Mouse (Mus musculus): Measurements from ENCODE around the gene Wwc2. TPM values are rescaled to one million over a fixed set of nuclear protein-coding genes. Genes with fewer than 3 reads are reported as not detected.

The Wwc2 gene
- polyA plus RNA-seq, 1 experiment: 7.7 TPM

DNA sequence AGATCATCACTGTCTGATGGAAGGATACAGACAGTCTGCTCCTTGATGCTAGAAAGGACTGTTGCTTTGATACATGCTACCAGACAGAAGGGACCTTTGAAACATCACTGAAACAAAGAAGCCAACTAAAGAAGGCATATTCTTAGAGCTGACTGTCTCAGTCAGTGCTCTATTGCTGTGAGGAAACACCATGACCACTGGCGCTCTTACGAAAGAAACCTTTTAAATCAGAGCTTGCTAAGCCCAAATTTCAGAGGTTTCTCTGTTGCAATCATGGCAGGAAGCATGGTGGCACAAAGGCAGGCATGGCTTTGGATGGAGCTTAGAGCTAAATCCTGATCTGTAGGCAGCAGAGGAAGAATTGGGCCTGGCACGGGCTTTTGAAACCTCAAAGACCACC is 98.3 kb downstream of the Wwc2 start:
- H3K4me3 ChIP-seq: no peak overlapping the region
- peaks cover 4% of the 10 kb centered on the region for H3K79me2 ChIP-seq (ENCODE audit: control insufficient read depth, insufficient read depth)
- H3K27me3 ChIP-seq (ENCODE audit: control insufficient read depth, insufficient read depth, insufficient read length): no peaks in the 10 kb centered on the region
- no peak for TF ChIP-seq TCF12 (IDR thresholded peaks at IDR 0.05; ENCODE audit: insufficient read depth, poor library complexity, severe bottlenecking)
- TF ChIP-seq CEBPB (IDR thresholded peaks at IDR 0.05; ENCODE audit: insufficient read depth, poor library complexity, severe bottlenecking): no peak
- no peak for TF ChIP-seq MYOD1 (IDR thresholded peaks at IDR 0.05; ENCODE audit: control insufficient read depth in 1 of 3, insufficient read length in 2 of 3, low read depth in 2 of 3)
- TF ChIP-seq MYOG (IDR thresholded peaks at IDR 0.05; ENCODE audit: control insufficient read depth in 1 of 3, insufficient read depth in 1 of 3, insufficient read length in 2 of 3, low read depth in 2 of 3): no peak
- TF ChIP-seq POLR2A (IDR thresholded peaks at IDR 0.05; ENCODE audit: insufficient read length, low read depth): no peak
- no peak for TF ChIP-seq USF1 (IDR thresholded peaks at IDR 0.05; ENCODE audit: low read depth)
- no peak for TF ChIP-seq MAX (IDR thresholded peaks at IDR 0.05; ENCODE audit: low read depth)
- TF ChIP-seq REST (IDR thresholded peaks at IDR 0.05; ENCODE audit: insufficient read depth, insufficient read length): no peak
- TF ChIP-seq POLR2AphosphoS2 (IDR thresholded peaks at IDR 0.05; ENCODE audit: insufficient read length, low read depth): no peak
- TF ChIP-seq TCF3 (IDR thresholded peaks at IDR 0.05; ENCODE audit: insufficient read length, low read depth): no peak
- no peak for TF ChIP-seq E2F4 (IDR thresholded peaks at IDR 0.05; ENCODE audit: insufficient read depth)
- no peak for TF ChIP-seq SRF (IDR thresholded peaks at IDR 0.05; ENCODE audit: control insufficient read depth, insufficient read length, low read depth)
- H3K36me3 ChIP-seq (ENCODE audit: control insufficient read depth, insufficient read depth): peaks cover 13% of the 10 kb centered on the region
- H3ac ChIP-seq (ENCODE audit: control insufficient read depth, insufficient read length): no peak overlapping the region
- no peak overlapping the region for H3K4me2 ChIP-seq (ENCODE audit: low read depth)

DNA sequence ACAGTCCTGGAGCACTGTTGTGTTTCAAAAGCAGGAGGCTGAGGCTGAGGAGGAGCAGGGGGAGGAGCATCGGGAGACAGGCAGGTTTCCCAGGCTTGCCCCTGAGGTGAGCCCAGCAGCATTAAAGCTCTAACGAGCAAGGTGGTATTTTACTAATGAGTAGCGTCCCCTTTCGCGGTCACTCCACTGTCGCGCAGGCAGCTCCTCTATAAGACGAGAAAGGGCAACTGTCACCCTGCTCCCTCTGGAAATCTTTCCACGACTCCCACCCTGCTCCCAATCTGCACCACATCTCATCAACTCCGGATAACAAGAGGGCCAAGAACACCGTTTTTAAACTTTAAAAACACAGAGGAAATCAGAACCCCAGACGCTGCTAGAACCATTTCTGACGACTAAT is 99.1 kb downstream of the Wwc2 start:
- Histone ChIP-seq H3K4me3 (no peak overlapping the region), H3K36me3 (ENCODE audit: control insufficient read depth, insufficient read depth) (peaks cover 13% of the 10 kb centered on the region), H3K27me3 (ENCODE audit: control insufficient read depth, insufficient read depth, insufficient read length) (no peaks in the 10 kb centered on the region), H3K4me2 (ENCODE audit: low read depth) (no peak overlapping the region), H3ac (ENCODE audit: control insufficient read depth, insufficient read length) (no peak overlapping the region), H3K79me2 (ENCODE audit: control insufficient read depth, insufficient read depth) (peaks cover 8% of the 10 kb centered on the region)
- TF ChIP-seq CEBPB (IDR thresholded peaks at IDR 0.05; ENCODE audit: insufficient read depth, poor library complexity, severe bottlenecking) (no peak), E2F4 (IDR thresholded peaks at IDR 0.05; ENCODE audit: insufficient read depth) (no peak), USF1 (IDR thresholded peaks at IDR 0.05; ENCODE audit: low read depth) (no peak), MYOD1 (IDR thresholded peaks at IDR 0.05; ENCODE audit: control insufficient read depth in 1 of 3, insufficient read length in 2 of 3, low read depth in 2 of 3) (no peak), MYOG (IDR thresholded peaks at IDR 0.05; ENCODE audit: control insufficient read depth in 1 of 3, insufficient read depth in 1 of 3, insufficient read length in 2 of 3, low read depth in 2 of 3) (no peak), POLR2AphosphoS2 (IDR thresholded peaks at IDR 0.05; ENCODE audit: insufficient read length, low read depth) (no peak), REST (IDR thresholded peaks at IDR 0.05; ENCODE audit: insufficient read depth, insufficient read length) (no peak), TCF3 (IDR thresholded peaks at IDR 0.05; ENCODE audit: insufficient read length, low read depth) (no peak), SRF (IDR thresholded peaks at IDR 0.05; ENCODE audit: control insufficient read depth, insufficient read length, low read depth) (no peak)

DNA sequence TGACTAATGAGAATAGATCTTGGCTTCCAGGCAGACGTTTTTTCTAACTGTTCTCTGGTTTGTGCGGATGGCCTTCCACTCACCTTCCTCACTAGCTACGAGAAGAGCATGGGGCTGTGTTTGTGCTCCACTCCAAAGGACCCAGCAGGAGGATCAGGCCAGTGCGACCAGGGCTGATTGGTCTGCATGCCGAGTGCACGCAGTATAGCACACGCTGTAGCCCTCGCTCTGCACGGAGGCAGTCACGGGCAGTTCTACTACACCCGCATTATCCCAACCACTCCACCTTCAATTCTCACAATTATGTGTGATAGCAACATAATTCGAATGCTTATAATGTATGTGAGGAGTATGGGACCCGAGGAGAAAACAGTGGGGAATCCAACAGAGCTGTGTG is 99.9 kb downstream of the Wwc2 start:
- Histone ChIP-seq H3K4me3 (no peak overlapping the region), H3K36me3 (ENCODE audit: control insufficient read depth, insufficient read depth) (peaks cover 9% of the 10 kb centered on the region), H3K4me2 (ENCODE audit: low read depth) (no peak overlapping the region)

DNA sequence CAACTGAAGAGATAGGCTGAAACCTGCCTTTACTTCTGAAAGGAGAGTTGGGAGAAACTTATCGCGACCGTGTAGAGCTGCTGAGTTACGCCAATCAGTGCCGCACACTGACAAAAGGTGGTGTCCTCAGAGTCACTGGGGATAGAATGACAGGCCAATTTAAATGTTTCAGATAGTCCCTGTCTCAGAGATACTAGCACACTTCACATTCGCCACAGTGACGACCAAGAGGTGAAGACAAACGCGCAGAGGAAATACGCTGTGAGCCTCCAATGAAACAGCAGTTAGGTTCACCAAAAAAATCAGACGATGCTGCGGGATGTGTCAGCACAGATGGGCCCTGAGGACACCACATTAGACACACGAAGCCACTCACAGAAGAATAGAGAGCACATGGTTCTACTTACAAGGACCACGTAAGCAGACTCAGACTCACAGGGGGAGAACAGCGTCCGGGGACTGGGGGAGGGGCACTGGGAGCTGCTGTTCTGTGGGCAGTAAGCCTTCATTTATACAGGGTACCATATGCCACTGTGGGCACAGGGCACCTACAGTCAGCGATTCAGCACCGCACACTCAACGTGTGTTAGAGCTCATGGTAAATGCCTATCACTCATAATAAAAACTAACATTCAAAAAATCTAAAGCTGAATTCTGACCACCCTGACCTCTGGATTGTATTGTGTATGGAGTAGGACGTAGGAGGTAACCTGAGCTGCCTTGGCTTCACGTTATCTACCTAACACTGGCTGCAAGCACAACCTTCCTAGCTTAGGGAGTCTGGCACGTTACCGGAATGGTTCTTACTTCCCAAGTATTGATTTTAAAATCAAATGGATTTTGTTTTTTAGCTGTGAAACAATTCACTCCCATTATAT is 100.5 kb downstream of the Wwc2 start:
- no peak overlapping the region for H3ac ChIP-seq (ENCODE audit: control insufficient read depth, insufficient read length)
- no peak overlapping the region for H3K4me2 ChIP-seq (ENCODE audit: low read depth)
- no peak overlapping the region for H3K4me3 ChIP-seq
- no peak for TF ChIP-seq USF1 (IDR thresholded peaks at IDR 0.05; ENCODE audit: low read depth)
- TF ChIP-seq MYOD1 (IDR thresholded peaks at IDR 0.05; ENCODE audit: control insufficient read depth in 1 of 3, insufficient read length in 2 of 3, low read depth in 2 of 3): no peak
- no peak for TF ChIP-seq TCF3 (IDR thresholded peaks at IDR 0.05; ENCODE audit: insufficient read length, low read depth)
- no peak for TF ChIP-seq MAX (IDR thresholded peaks at IDR 0.05; ENCODE audit: low read depth)
- TF ChIP-seq POLR2AphosphoS2 (IDR thresholded peaks at IDR 0.05; ENCODE audit: insufficient read length, low read depth): no peak
- TF ChIP-seq MYOG (IDR thresholded peaks at IDR 0.05; ENCODE audit: control insufficient read depth in 1 of 3, insufficient read depth in 1 of 3, insufficient read length in 2 of 3, low read depth in 2 of 3): no peak
- no peak for TF ChIP-seq REST (IDR thresholded peaks at IDR 0.05; ENCODE audit: insufficient read depth, insufficient read length)
- TF ChIP-seq SRF (IDR thresholded peaks at IDR 0.05; ENCODE audit: control insufficient read depth, insufficient read length, low read depth): no peak
- TF ChIP-seq CEBPB (IDR thresholded peaks at IDR 0.05; ENCODE audit: insufficient read depth, poor library complexity, severe bottlenecking): no peak
- TF ChIP-seq TCF12 (IDR thresholded peaks at IDR 0.05; ENCODE audit: insufficient read depth, poor library complexity, severe bottlenecking): no peak
- no peaks in the 10 kb centered on the region for H3K27me3 ChIP-seq (ENCODE audit: control insufficient read depth, insufficient read depth, insufficient read length)
- peaks cover 4% of the 10 kb centered on the region for H3K36me3 ChIP-seq (ENCODE audit: control insufficient read depth, insufficient read depth)
- peaks cover 8% of the 10 kb centered on the region for H3K79me2 ChIP-seq (ENCODE audit: control insufficient read depth, insufficient read depth)

More for the DNA sequence above, 99.9 kb downstream of the Wwc2 start:
- H3ac ChIP-seq (ENCODE audit: control insufficient read depth, insufficient read length): no peak overlapping the region
- H3K79me2 ChIP-seq (ENCODE audit: control insufficient read depth, insufficient read depth): peaks cover 8% of the 10 kb centered on the region
- H3K27me3 ChIP-seq (ENCODE audit: control insufficient read depth, insufficient read depth, insufficient read length): no peaks in the 10 kb centered on the region
- TF ChIP-seq POLR2AphosphoS2 (IDR thresholded peaks at IDR 0.05; ENCODE audit: insufficient read length, low read depth): no peak
- TF ChIP-seq MYOG (IDR thresholded peaks at IDR 0.05; ENCODE audit: control insufficient read depth in 1 of 3, insufficient read depth in 1 of 3, insufficient read length in 2 of 3, low read depth in 2 of 3): no peak
- no peak for TF ChIP-seq USF1 (IDR thresholded peaks at IDR 0.05; ENCODE audit: low read depth)
- no peak for TF ChIP-seq REST (IDR thresholded peaks at IDR 0.05; ENCODE audit: insufficient read depth, insufficient read length)
- no peak for TF ChIP-seq POLR2A (IDR thresholded peaks at IDR 0.05; ENCODE audit: insufficient read length, low read depth)
- TF ChIP-seq MAX (IDR thresholded peaks at IDR 0.05; ENCODE audit: low read depth): no peak
- TF ChIP-seq E2F4 (IDR thresholded peaks at IDR 0.05; ENCODE audit: insufficient read depth): no peak
- no peak for TF ChIP-seq MYOD1 (IDR thresholded peaks at IDR 0.05; ENCODE audit: control insufficient read depth in 1 of 3, insufficient read length in 2 of 3, low read depth in 2 of 3)
- TF ChIP-seq CEBPB (IDR thresholded peaks at IDR 0.05; ENCODE audit: insufficient read depth, poor library complexity, severe bottlenecking): no peak
- no peak for TF ChIP-seq TCF3 (IDR thresholded peaks at IDR 0.05; ENCODE audit: insufficient read length, low read depth)
- no peak for TF ChIP-seq SRF (IDR thresholded peaks at IDR 0.05; ENCODE audit: control insufficient read depth, insufficient read length, low read depth)
- TF ChIP-seq TCF12 (IDR thresholded peaks at IDR 0.05; ENCODE audit: insufficient read depth, poor library complexity, severe bottlenecking): no peak

Data from myocyte (in vitro differentiated cells).